Mouse (Mus musculus): Measurements from ENCODE around the gene Cct5. TPM values are rescaled to one million over a fixed set of nuclear protein-coding genes. Genes with fewer than 3 reads are reported as not detected.

Gene Cct5
- polyA plus RNA-seq, 1 experiment from 2014 or later = 754 TPM

DNA sequence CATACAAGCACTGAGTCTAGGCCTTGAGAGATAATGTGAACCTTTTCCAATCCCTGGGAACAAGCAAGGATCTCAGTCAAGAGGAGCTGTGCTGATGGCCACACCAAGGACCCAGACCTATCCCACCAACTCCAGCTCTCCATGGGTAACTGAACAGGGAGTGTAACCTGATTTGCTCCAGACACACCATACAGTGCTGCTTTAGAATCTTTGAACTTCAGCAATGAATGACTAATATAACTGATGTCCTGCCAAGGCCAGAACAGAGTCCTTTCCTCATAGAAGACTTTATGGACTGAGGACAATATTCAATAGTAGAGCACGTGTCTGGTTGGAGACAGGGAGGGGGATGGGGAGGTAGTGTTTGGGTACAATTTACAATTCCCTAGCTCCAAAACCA lies 56.5 kb downstream of the Cct5 start:
- H3K4me1 ChIP-seq = peaks cover 27% of the 10 kb centered on the region
- H3K9me3 ChIP-seq (replicated peaks) = no peaks in the 10 kb centered on the region
- DNase-seq (ENCODE audit: low spot score) = no peak
- no peaks in the 10 kb centered on the region for H3K36me3 ChIP-seq
- 74% methylated on average over 1 of the region's 1 CpGs for WGBS
- no peaks in the 10 kb centered on the region for H3K27me3 ChIP-seq (ENCODE audit: low read depth, poor library complexity, severe bottlenecking)
- H3K4me3 ChIP-seq = no peak overlapping the region
- H3K27ac ChIP-seq = no peak overlapping the region

DNA sequence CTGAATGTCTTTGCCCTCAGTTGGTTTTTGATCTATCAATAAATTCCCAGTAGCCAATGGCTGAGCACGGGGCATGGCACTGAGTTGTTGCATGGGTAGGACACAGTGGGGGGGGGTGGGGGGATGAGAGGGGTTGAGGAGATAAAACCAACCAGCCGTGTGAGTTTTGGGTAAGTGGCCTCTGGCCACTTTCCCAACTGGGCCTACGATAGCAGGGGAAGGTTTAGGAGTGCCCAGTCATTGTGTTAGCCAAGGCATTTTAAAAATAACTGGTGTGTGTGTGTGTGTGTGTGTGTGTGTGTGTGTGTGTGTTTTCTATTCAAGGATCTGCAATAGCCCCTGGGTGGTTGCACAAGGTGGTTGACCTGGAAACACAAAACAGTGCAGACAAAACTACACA lies 58.4 kb downstream of the Cct5 start:
- H3K36me3 ChIP-seq = no peaks in the 10 kb centered on the region
- 20% methylated on average over 3 of the region's 3 CpGs for WGBS
- no peak overlapping the region for H3K4me3 ChIP-seq
- H3K27ac ChIP-seq = no peak overlapping the region
- H3K27me3 ChIP-seq (ENCODE audit: low read depth, poor library complexity, severe bottlenecking) = no peaks in the 10 kb centered on the region
- no peaks in the 10 kb centered on the region for H3K9me3 ChIP-seq (replicated peaks)
- H3K4me1 ChIP-seq = peaks cover 27% of the 10 kb centered on the region
- DNase-seq (ENCODE audit: low spot score) = no peak

GRCm38 (mm10) chr15:31542013-31542958 lies 59.3 kb downstream of the Cct5 start:
- Histone ChIP-seq H3K4me3 (no peak overlapping the region), H3K9me3 (replicated peaks) (no peaks in the 10 kb centered on the region), H3K36me3 (no peaks in the 10 kb centered on the region), H3K27ac (peak overlapping the region; percentile 70), H3K27me3 (ENCODE audit: low read depth, poor library complexity, severe bottlenecking) (no peaks in the 10 kb centered on the region), H3K4me1 (peaks cover 23% of the 10 kb centered on the region)
- no peak for DNase-seq (ENCODE audit: low spot score)
- 18% methylated on average over 10 of the region's 10 CpGs for WGBS

Other genes with a start within 250 kb of the Cct5 start
- 0.25 and 0.39 TPM in 2 replicates for gene Ankrd33b, start 234.1 kb downstream of the Cct5 start, polyA plus RNA-seq (2016; fragmentation: Nextera tagmentation; extraction: Ambion mirVana)
- 2.7 and 4.7 TPM in 2 replicates for gene Ropn1l, start 148.1 kb downstream of the Cct5 start, polyA plus RNA-seq (2016; fragmentation: Nextera tagmentation; extraction: Ambion mirVana)
- 29.6 and 36.2 TPM in 2 replicates for gene March6, start 70.8 kb downstream of the Cct5 start, polyA plus RNA-seq (2016; fragmentation: Nextera tagmentation; extraction: Ambion mirVana)
- gene Cmbl, start 36.4 kb downstream of the Cct5 start, polyA plus RNA-seq (2016; fragmentation: Nextera tagmentation; extraction: Ambion mirVana) = 0.98 and 2.0 TPM in 2 replicates
- 13.7 and 14.7 TPM in 2 replicates for gene Fam173b, start within 50 bp of the Cct5 start, polyA plus RNA-seq (2016; fragmentation: Nextera tagmentation; extraction: Ambion mirVana)

Measured in limb, embryonic 10.5 days (tissue).